Mouse (Mus musculus): Measurements from ENCODE around the gene Cyp3a13. TPM values are rescaled to one million over a fixed set of nuclear protein-coding genes. Genes with fewer than 3 reads are reported as not detected.

Cyp3a13 gene
- not detected in 2 replicates for polyA plus RNA-seq (2015; fragmentation: Nextera tagmentation; extraction: Ambion mirVana)

DNA sequence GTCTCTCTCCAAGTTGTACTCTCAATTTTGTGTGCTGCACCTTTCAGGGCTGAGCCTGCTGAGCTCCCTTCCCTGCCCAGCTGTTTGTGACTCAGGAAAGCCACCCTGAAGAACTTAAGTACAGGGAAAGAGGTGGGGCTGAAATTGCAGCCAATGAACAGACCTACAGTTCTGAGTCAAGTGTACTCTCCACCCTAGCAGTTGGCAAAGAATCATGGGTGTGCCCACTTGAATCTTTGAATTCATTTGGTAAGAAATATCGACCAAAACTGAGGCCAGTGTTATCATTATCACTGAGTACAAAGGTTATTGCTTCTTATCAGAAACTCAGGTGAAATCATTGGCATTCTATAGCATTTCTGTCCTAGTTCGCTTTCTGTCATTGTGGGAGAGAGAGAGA is at the start of gene Cyp3a13:
Gene Cyp3a13, minus strand, starts transcription at position 88 of the 400 bp plus-strand sequence.
- no peak for ATAC-seq
- H3K27me3 ChIP-seq (replicated peaks; ENCODE audit: control insufficient read depth, insufficient read depth, low read length) = no peaks in the 10 kb centered on the region
- no peak within 1 kb of the TSS for H3K27ac ChIP-seq (ENCODE audit: low read depth, low read length)
- 68% methylated on average over 2 of the region's 2 CpGs for WGBS
- no peak within 1 kb of the TSS for H3K4me3 ChIP-seq (ENCODE audit: low read length)
- no peaks in the 10 kb centered on the region for H3K36me3 ChIP-seq (ENCODE audit: control insufficient read depth, insufficient read depth, low read length)
- no peaks in the 10 kb centered on the region for H3K9me3 ChIP-seq (ENCODE audit: control insufficient read depth, low read length)
- no peak within 1 kb of the TSS for H3K4me2 ChIP-seq (ENCODE audit: low read length)
- no peaks in the 10 kb centered on the region for H3K4me1 ChIP-seq (ENCODE audit: control insufficient read depth, insufficient read depth, low read depth, low read length)
- no peak within 1 kb of the TSS for H3K9ac ChIP-seq (ENCODE audit: low read depth, low read length)

DNA sequence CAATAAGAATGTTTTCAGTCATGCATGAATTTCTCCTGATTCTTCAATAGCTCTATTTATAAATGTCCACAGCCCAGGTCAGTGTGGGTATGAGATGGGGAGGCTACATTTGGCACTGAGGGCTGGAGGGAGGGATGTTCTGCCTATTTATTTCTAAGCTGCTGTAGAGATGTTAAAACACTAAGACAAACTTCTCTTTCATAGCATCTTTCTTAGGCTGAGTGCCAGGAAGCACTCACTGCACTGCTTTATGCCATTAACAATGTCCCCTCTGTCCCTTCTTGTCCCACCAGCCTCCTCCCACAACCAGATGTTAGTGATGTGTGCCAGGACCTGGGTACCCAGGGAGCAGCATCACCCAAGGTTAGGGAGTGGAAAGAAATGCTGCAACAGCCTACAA is 45.1 kb upstream of the Cyp3a13 start:
- no peaks in the 10 kb centered on the region for H3K4me1 ChIP-seq (ENCODE audit: control insufficient read depth, insufficient read depth, low read depth, low read length)
- H3K9ac ChIP-seq (ENCODE audit: low read depth, low read length) = no peak overlapping the region
- ATAC-seq = peak; percentile 78
- H3K4me2 ChIP-seq (ENCODE audit: low read length) = no peak overlapping the region
- no peak overlapping the region for H3K4me3 ChIP-seq (ENCODE audit: low read length)
- H3K27ac ChIP-seq (ENCODE audit: low read depth, low read length) = no peak overlapping the region
- H3K36me3 ChIP-seq (ENCODE audit: control insufficient read depth, insufficient read depth, low read length) = no peaks in the 10 kb centered on the region
- H3K27me3 ChIP-seq (replicated peaks; ENCODE audit: control insufficient read depth, insufficient read depth, low read length) = no peaks in the 10 kb centered on the region
- H3K9me3 ChIP-seq (ENCODE audit: control insufficient read depth, low read length) = no peaks in the 10 kb centered on the region

DNA sequence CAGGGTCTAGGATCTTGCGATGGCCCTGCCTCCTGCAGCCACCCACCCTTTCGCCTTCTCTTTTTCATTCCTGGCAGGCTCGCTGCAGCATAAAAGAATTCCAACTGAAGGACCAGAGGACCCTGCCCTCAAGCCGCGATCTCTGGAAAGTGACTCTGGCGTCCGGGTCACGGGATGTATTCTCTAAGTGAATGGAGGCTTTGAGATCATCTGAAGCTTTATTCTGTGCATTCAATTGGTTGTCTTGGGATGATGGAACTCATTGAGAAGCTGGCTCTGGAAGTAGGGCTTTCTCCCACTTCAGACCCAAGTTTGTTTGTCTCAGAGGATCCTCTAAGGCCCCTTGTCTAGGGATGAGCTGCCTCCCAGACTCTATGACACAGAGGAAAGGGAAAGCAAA is 41.5 kb upstream of the Cyp3a13 start, which contains the start of gene Gjc3:
Gene Gjc3, minus strand, starts transcription at position 154 of the 400 bp plus-strand sequence.
- Histone ChIP-seq H3K27ac (ENCODE audit: low read depth, low read length) (no peak within 1 kb of the TSS), H3K4me1 (ENCODE audit: control insufficient read depth, insufficient read depth, low read depth, low read length) (no peaks in the 10 kb centered on the region), H3K9me3 (ENCODE audit: control insufficient read depth, low read length) (no peaks in the 10 kb centered on the region; the same call in 1 of the 2 replicates), H3K4me2 (ENCODE audit: low read length) (no peak within 1 kb of the TSS), H3K9ac (ENCODE audit: low read depth, low read length) (no peak within 1 kb of the TSS), H3K4me3 (ENCODE audit: low read length) (no peak within 1 kb of the TSS), H3K36me3 (ENCODE audit: control insufficient read depth, insufficient read depth, low read length) (no peaks in the 10 kb centered on the region), H3K27me3 (replicated peaks; ENCODE audit: control insufficient read depth, insufficient read depth, low read length) (no peaks in the 10 kb centered on the region)
- ATAC-seq = no peak
- 51% methylated on average over 8 of the region's 8 CpGs for WGBS

DNA sequence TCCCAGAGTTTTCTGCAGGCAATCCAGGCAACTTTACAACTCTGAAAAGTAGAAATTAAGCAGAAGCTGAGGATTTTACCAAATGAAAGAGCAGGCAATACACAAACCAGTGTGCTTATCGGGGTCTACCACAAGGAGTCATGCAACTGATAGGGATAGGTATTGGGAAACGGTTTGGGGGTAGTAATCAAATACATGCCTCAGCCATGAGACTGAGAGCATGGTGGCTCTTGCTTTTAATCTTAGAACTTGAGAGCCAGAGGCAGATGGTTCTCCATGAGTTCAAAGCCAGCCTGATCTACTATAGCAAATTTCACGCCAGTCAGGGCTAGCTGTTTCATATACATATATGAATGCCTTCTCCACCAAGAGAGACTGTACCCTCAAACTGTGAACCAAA is 35.0 kb upstream of the Cyp3a13 start:
- H3K4me3 ChIP-seq (ENCODE audit: low read length) = no peak overlapping the region
- no peak overlapping the region for H3K9ac ChIP-seq (ENCODE audit: low read depth, low read length)
- no peaks in the 10 kb centered on the region; the same call in 1 of the 2 replicates for H3K9me3 ChIP-seq (ENCODE audit: control insufficient read depth, low read length)
- no peak overlapping the region for H3K27ac ChIP-seq (ENCODE audit: low read depth, low read length)
- no peak overlapping the region for H3K4me2 ChIP-seq (ENCODE audit: low read length)
- ATAC-seq = no peak
- 84% methylated on average over 3 of the region's 3 CpGs for WGBS
- no peaks in the 10 kb centered on the region for H3K27me3 ChIP-seq (replicated peaks; ENCODE audit: control insufficient read depth, insufficient read depth, low read length)
- H3K4me1 ChIP-seq (ENCODE audit: control insufficient read depth, insufficient read depth, low read depth, low read length) = no peaks in the 10 kb centered on the region
- no peaks in the 10 kb centered on the region for H3K36me3 ChIP-seq (ENCODE audit: control insufficient read depth, insufficient read depth, low read length)

DNA sequence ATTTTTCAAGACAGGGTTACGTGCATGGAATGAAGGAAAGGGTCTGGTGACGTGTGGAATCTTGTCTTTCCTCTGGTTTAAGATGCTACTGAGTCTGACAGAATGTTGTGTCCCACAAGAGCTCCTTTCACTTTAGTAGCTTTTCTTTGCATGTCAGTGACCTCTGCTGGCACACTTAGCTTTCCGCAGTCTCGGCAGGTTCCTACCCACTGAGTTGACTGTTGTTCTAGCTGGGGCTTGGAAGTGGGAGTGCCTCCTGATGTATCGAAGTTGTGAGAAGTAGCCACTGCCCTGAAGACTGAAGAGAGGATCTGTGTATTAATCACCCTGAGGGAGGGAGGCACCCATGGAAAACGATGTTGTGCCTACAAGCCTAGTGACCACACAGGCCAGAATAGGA is 29.8 kb upstream of the Cyp3a13 start:
- Histone ChIP-seq H3K4me1 (ENCODE audit: control insufficient read depth, insufficient read depth, low read depth, low read length) (no peaks in the 10 kb centered on the region), H3K27ac (ENCODE audit: low read depth, low read length) (no peak overlapping the region), H3K9ac (ENCODE audit: low read depth, low read length) (no peak overlapping the region), H3K36me3 (ENCODE audit: control insufficient read depth, insufficient read depth, low read length) (no peaks in the 10 kb centered on the region), H3K4me3 (ENCODE audit: low read length) (no peak overlapping the region), H3K9me3 (ENCODE audit: control insufficient read depth, low read length) (no peaks in the 10 kb centered on the region), H3K27me3 (replicated peaks; ENCODE audit: control insufficient read depth, insufficient read depth, low read length) (no peaks in the 10 kb centered on the region), H3K4me2 (ENCODE audit: low read length) (no peak overlapping the region)
- no peak for ATAC-seq
- WGBS = 43% methylated on average over 6 of the region's 6 CpGs

DNA sequence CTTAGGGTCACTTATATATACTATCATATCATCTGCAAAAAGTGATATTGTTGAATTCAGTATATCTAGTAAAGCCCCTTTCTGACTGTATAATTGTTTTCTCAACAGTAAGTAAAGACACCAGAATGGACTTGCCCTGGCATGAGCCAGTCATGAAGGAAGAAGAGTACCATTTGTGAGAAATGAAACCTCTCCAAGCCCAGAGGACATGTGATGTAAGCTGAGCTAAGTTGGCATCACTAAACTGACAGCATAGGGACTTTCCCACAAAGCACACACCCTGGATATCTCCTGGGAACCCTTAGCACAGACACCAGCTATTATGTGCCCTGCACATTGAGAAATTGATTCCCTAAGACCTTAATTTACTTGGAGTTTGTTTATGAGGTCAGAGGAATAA is 25.9 kb upstream of the Cyp3a13 start:
- ATAC-seq = no peak
- no peaks in the 10 kb centered on the region for H3K36me3 ChIP-seq (ENCODE audit: control insufficient read depth, insufficient read depth, low read length)
- no peaks in the 10 kb centered on the region for H3K27me3 ChIP-seq (replicated peaks; ENCODE audit: control insufficient read depth, insufficient read depth, low read length)
- no peak overlapping the region for H3K27ac ChIP-seq (ENCODE audit: low read depth, low read length)
- H3K9me3 ChIP-seq (ENCODE audit: control insufficient read depth, low read length) = no peaks in the 10 kb centered on the region
- H3K4me3 ChIP-seq (ENCODE audit: low read length) = no peak overlapping the region
- no peaks in the 10 kb centered on the region for H3K4me1 ChIP-seq (ENCODE audit: control insufficient read depth, insufficient read depth, low read depth, low read length)
- no peak overlapping the region for H3K4me2 ChIP-seq (ENCODE audit: low read length)
- H3K9ac ChIP-seq (ENCODE audit: low read depth, low read length) = no peak overlapping the region

DNA sequence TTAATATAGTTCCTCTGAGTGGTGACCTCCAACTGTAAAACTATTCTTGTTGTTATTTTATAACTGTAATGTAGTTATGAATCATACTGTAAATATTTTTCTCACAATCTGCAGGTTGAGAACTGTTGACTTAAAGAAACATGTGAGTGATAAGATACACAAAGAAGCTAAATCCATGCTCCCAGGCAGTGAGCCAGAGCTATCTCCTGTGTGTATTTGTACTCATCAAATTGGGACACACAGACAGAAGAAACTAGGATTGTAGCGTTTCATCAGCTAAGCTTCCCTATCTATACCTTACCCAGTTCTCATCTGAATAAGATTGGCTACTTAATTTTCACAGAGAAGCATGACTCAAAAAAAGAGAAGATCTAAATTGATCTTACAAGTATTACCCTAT is 21.7 kb upstream of the Cyp3a13 start:
- H3K36me3 ChIP-seq (ENCODE audit: control insufficient read depth, insufficient read depth, low read length) = no peaks in the 10 kb centered on the region
- H3K4me3 ChIP-seq (ENCODE audit: low read length) = no peak overlapping the region
- no peak overlapping the region for H3K4me2 ChIP-seq (ENCODE audit: low read length)
- H3K27ac ChIP-seq (ENCODE audit: low read depth, low read length) = no peak overlapping the region
- ATAC-seq = no peak
- H3K9ac ChIP-seq (ENCODE audit: low read depth, low read length) = no peak overlapping the region
- H3K9me3 ChIP-seq (ENCODE audit: control insufficient read depth, low read length) = no peaks in the 10 kb centered on the region
- 84% methylated on average over 1 of the region's 1 CpGs for WGBS
- H3K4me1 ChIP-seq (ENCODE audit: control insufficient read depth, insufficient read depth, low read depth, low read length) = no peaks in the 10 kb centered on the region
- H3K27me3 ChIP-seq (replicated peaks; ENCODE audit: control insufficient read depth, insufficient read depth, low read length) = no peaks in the 10 kb centered on the region

DNA sequence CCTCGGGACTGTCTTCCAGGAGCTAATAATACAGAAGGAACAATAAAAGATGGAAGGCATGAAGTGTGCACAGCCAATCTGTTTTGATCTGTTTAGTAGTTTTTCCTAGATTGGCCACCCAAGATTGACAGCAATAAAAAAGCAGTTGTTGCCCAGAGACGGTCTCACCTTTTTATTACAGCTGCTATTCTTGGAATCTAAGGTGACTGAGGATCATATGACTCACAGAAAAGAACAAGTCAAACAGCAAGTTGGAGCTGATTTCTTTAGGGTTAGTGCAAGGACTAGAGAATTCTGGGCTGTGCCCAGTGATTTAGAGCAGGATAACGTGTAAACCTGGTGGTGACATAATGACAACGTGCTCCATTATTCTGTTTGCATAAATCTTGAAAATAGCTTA is 19.5 kb upstream of the Cyp3a13 start:
- Histone ChIP-seq H3K9ac (ENCODE audit: low read depth, low read length) (no peak overlapping the region), H3K4me2 (ENCODE audit: low read length) (no peak overlapping the region), H3K36me3 (ENCODE audit: control insufficient read depth, insufficient read depth, low read length) (no peaks in the 10 kb centered on the region), H3K27me3 (replicated peaks; ENCODE audit: control insufficient read depth, insufficient read depth, low read length) (no peaks in the 10 kb centered on the region), H3K9me3 (ENCODE audit: control insufficient read depth, low read length) (no peaks in the 10 kb centered on the region), H3K4me3 (ENCODE audit: low read length) (no peak overlapping the region), H3K4me1 (ENCODE audit: control insufficient read depth, insufficient read depth, low read depth, low read length) (no peaks in the 10 kb centered on the region), H3K27ac (ENCODE audit: low read depth, low read length) (no peak overlapping the region)
- 92% methylated on average over 4 of the region's 4 CpGs for WGBS
- no peak for ATAC-seq

DNA sequence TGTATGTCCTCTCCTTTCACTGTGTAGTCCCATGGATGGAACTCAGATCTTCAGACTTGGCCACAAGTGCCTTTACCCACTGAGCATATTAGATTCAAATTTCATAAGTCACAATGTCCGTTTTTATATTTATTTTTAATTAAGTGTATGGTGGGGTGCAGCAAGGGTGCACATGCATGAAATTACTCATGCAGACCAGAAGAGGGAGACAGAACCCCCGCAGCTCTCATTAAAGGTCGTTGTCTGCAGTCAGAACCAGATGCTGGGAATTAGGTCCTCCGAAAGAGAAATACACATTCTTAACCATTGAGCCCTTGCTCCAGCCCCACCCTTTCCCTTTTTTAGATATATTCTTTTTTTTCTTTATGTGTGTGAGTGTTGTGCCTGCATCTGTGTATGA is 15.8 kb upstream of the Cyp3a13 start:
- Histone ChIP-seq H3K27me3 (replicated peaks; ENCODE audit: control insufficient read depth, insufficient read depth, low read length) (no peaks in the 10 kb centered on the region), H3K4me1 (ENCODE audit: control insufficient read depth, insufficient read depth, low read depth, low read length) (no peaks in the 10 kb centered on the region), H3K27ac (ENCODE audit: low read depth, low read length) (no peak overlapping the region), H3K36me3 (ENCODE audit: control insufficient read depth, insufficient read depth, low read length) (no peaks in the 10 kb centered on the region), H3K9me3 (ENCODE audit: control insufficient read depth, low read length) (no peaks in the 10 kb centered on the region), H3K4me2 (ENCODE audit: low read length) (no peak overlapping the region), H3K4me3 (ENCODE audit: low read length) (no peak overlapping the region), H3K9ac (ENCODE audit: low read depth, low read length) (no peak overlapping the region)
- WGBS = 63% methylated on average over 4 of the region's 4 CpGs
- ATAC-seq = no peak

DNA sequence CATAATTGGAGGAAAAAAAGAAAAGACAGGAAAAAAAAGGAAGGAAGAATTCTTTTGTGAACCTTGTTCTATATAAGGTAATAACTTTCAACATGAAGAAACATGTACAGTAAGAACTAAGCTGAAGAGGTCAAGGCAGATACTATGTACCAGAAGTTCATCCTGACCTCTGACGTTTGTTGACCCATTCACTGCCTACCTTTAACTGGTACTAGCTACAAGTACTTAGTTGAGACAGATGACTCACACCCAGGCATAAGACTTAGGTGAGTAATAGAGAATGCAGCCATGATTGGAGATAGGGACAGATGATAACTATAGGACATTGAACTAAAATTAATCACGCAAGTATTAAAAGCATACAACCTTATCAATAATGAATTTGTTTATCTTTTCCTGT is 15.1 kb upstream of the Cyp3a13 start:
- no peak overlapping the region for H3K9ac ChIP-seq (ENCODE audit: low read depth, low read length)
- no peak for ATAC-seq
- WGBS = 86% methylated on average over 2 of the region's 2 CpGs
- no peaks in the 10 kb centered on the region for H3K27me3 ChIP-seq (replicated peaks; ENCODE audit: control insufficient read depth, insufficient read depth, low read length)
- H3K4me3 ChIP-seq (ENCODE audit: low read length) = no peak overlapping the region
- H3K4me1 ChIP-seq (ENCODE audit: control insufficient read depth, insufficient read depth, low read depth, low read length) = no peaks in the 10 kb centered on the region
- no peaks in the 10 kb centered on the region for H3K36me3 ChIP-seq (ENCODE audit: control insufficient read depth, insufficient read depth, low read length)
- no peak overlapping the region for H3K27ac ChIP-seq (ENCODE audit: low read depth, low read length)
- H3K9me3 ChIP-seq (ENCODE audit: control insufficient read depth, low read length) = no peaks in the 10 kb centered on the region
- no peak overlapping the region for H3K4me2 ChIP-seq (ENCODE audit: low read length)
